Mouse (Mus musculus) frontal cortex, adult 2 months (tissue): ENCODE results near the gene Baiap2l2. TPM values are rescaled to one million over a fixed set of nuclear protein-coding genes. Genes with fewer than 3 reads are reported as not detected.

Source experiments
- DNase-seq, 2 experiments: peaks; one replicate each; pipeline ENCODE4 v3.0.0; 2022; ENCODE audit warnings: low spot score in 1 of 2; ENCODE audit errors: extremely low spot score in 1 of 2
- polyA plus RNA-seq: library from polyadenylated mRNA; depleted of rRNA; stranded (reverse); fragments of >200 nt; gene quantifications from 2 replicates; pipeline ENCODE4 v1.2.3, GENCODE M21; 2012

Baiap2l2 gene
- polyA plus RNA-seq, 1 experiment = 16.6 TPM

DNA sequence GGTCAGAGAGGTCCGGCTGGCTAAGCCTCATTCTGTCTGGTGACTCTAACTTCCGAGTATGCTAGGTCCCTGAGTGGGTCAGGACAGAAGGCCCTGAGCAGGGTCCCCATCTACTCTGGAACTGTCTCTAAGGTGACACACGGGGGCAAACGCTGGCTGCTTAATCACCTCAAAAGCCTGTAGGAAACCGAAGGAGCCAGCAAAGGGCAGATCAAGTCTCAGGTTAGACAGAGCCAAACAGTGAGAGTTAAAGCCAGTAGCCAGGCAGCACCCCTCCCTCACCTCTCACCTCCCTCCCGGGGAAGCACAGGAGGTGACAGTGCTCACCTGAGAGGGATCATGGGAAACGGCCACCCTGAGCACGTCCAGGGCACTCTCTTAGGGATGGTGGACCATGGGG lies 18.4 kb upstream of the Baiap2l2 start:
- DNase-seq = peak in 1 of 2 experiments; percentile 19

DNA sequence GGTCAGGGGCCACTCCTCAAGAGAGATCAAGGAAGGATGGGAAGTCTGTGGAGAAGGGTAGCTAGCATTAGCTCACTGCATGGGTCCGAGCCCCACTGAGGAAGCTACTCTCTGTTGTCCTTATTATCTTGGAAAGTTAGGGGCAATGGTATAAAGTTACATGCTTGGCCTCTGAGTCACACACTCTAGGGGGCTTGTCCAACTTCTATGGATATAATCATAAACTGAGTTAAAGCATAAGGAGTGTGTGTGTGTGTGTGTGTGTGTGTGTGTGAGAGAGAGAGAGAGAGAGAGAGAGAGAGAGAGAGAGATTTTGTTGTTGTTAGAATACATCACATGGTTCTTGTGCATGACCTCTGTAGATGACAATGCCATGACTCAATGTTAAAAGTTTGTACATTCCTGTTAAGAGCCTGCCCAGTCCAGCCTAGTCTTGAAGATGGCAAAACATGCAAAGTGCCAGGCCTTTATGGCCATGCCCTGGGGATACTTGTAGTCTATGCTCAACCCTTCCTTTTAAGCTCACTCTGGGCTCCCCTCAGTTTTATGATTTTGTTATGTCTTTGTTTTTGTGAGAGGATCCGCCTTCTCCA lies 14.3 kb upstream of the Baiap2l2 start:
- DNase-seq = no peak

DNA sequence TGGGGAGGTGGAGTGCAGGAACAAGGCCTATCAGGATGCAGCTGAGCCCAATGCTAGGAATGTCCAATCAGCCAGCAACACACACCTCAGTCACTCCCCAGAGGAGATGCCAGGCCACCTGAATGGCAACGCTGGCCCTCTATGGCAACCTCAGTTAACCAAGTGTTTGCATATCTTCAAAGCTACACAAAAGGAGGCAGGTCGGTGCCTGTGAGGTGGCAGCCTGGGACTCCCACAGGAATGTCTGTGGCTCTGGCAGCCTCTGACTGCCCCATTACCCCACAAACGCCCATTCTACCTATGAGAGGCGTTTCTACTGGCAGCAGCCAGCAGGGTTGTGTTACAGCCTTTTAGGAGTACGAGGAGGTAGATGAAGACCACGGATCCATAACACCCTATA lies 13.2 kb upstream of the Baiap2l2 start:
- DNase-seq = no peak

GRCm38 (mm10) chr15:79292779-79293178 lies 7.4 kb upstream of the Baiap2l2 start:
- DNase-seq = peak in 1 of 2 experiments; percentile 23

GRCm38 (mm10) chr15:79290340-79290739 lies 5.0 kb upstream of the Baiap2l2 start:
- DNase-seq = no peak

DNA sequence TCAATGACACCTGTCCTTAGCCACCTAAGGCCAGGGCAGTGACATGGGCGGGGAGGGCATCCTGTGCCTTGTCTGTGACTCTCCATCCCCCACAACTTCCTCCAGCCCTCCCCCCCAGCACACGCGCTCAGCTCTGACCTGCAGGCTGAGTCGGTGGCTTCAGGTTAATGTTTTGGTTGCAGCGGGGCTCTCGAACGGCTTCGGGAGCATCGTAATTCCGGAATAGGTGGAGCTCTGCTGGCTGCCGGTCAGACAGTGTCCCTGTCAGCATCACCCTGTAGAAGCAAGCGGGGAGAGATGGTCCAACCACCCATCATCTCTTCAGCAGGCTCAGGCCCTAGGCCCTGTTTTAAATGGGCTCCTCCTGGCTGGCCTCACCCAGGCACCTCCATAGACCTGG lies 4.1 kb upstream of the Baiap2l2 start:
- DNase-seq = no peak

DNA sequence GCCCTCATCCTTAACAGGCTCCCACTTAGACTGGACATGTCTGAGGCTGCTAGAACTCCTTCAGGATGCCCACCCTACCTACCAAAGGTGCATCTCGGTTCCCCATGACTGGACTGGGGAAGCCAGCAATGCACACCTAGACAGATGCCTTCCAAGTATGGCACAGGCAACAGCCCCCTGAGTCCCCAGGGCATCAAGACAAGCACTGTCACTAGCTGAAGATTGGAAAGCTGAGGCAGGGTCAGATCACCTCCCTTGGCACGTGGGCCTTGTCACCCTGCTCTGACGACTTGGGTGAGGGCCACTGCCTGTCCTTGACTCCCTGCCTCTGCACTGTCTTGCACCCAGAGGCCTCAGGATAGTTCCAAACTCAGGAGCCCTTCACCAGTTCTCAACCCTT lies 3.0 kb upstream of the Baiap2l2 start:
- no peak for DNase-seq

- DNase-seq = no peak
These were observed 1.8 kb upstream of the Baiap2l2 start for GRCm38 (mm10) chr15:79287091-79287490.

- DNase-seq = no peak
These were observed 804 bp upstream of the Baiap2l2 start for GRCm38 (mm10) chr15:79286141-79286540.

DNA sequence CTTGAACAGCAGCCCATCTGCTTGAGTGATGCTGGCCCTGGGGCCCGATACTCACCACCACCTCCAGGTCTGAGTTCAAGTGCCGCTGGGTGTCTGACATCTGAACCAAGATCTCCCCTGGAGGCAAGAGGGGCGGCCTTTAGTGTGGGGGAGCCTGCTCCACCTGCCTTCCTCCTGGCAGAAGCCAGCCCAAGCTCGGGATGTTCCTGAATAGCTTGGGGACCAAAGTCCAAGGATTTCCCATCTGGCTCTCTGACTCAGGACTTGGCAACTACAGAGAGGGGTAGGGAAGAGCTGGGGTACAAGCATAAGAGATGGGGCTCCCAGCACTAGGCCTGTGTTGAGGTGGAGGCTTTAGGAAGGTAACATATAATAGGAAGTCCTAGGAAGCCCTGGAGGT lies 2.0 kb downstream of the Baiap2l2 start:
- DNase-seq = no peak

DNA sequence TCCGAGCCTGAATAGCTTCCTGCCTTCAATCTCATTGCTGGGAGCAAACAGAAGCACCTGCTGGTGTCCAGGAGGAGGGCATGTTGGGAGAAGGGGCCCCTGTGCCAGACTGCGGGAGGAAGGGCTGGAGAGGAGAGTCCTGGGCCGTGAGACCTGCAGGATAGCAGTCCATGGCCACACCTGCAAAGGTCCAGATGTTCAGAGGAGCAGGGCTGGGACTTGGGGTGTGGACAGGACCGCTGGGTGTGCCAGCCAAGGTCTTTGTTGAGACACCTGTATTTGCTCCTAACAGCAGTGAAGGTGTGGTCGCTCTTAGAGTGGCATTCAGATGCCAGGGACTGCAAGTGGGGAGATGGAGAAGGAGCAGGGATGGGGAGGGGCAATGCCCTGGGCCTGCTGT lies 2.9 kb downstream of the Baiap2l2 start:
- no peak for DNase-seq

- no peak for DNase-seq
These were observed 3.9 kb downstream of the Baiap2l2 start for GRCm38 (mm10) chr15:79281389-79281788.

GRCm38 (mm10) chr15:79280850-79281249 lies 4.5 kb downstream of the Baiap2l2 start:
- no peak for DNase-seq

DNA sequence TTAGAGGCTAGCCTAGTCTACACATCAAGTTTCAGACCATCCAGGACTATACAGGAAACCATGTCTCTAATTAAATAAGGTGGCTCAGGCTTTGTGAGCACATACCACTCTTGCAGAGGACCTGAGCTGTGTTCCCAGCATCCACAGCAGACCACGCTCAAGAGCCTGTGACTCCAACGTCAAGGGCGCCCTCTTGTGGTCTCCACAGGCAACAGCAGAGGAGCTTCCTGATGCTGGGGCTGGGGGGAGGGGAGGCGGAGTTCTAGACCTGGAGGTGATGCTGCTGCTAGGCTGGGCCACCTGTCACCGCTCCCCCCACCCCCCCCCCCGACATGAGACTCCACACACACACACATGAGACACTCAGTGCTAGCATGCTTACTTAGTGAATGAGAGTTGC lies 5.1 kb downstream of the Baiap2l2 start:
- DNase-seq = no peak

DNA sequence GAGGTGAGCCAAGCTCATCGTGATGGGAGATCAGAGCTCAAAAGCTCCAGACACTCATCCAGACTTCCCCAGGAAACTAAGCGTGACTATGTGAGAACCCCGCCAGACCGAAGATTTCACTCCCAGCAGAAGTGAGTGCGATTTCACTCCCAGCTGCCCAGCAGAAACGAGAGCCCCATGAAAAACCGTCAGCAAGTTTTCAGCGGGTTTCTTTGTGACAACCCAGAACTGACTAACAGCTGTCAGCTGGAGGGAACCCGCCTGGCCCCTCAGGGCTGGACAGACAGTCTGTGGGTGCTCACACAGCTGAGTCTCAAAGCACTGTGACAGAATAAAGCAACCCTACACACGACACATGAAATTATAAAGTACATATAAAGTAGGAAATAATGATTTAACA lies 7.6 kb downstream of the Baiap2l2 start:
- no peak for DNase-seq

DNA sequence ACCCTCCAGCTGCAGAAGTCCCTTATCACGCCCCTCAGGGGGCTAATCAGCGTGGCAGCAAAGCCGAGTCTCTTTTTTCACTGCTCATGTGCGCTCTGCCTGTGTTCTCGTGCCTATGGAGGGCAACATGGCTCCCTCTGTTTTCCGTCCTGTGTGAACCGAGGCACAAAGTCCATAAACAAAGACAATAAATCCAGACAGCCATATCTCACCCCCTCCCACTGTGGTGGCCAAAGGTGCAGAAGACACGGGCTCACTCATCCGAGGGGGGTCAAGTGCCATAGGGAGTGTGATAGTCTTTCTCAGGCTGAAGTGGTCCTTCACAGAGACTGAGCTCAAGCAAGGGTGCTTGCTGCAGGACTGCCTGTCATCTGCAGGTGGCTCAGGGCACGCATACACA lies 12.3 kb downstream of the Baiap2l2 start:
- DNase-seq = no peak

GRCm38 (mm10) chr15:79271124-79271746 lies 14.1 kb downstream of the Baiap2l2 start:
- DNase-seq = peak in 1 of 2 experiments; percentile 38

DNA sequence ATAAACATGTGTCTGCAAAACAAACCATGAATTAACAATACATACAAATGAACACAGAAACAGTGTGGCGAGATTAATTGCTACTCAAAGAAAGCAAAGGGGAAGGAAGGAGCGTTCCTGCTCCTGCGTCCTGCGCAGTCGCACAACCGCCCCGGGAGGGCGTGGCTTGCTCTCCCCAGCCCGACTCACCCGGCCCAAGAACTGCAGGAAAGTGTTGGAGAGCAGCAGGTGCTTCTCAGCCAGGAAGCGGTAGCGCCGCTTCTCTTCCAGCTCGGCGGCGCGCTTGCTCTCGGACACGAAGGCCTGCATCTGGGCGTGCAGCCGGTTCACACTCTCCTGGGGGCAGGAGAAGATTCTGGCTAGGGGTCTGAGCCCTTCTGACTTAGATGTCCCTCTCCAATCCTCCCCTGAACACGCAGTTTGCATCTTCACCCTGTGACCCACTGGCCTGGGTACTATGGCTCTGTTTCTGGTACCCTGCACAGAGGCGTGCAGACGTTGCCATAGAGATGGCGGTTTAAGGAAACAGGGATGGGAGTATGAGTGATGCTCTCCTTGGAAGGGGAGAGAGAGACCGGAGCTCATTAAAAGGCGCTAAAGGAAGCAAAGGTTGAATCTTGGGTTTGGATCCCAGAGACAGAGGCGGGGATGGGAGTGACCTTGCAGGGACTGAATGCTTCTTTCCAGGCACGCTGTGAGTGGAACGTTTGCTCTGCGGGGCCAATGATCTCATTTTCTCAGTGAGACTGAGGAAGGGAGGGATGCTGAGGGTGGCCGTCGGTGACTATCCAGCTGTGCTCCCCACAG lies 14.8 kb downstream of the Baiap2l2 start:
- DNase-seq = peak in 1 of 2 experiments; percentile 59

- no peak for DNase-seq
These were observed 16.8 kb downstream of the Baiap2l2 start for GRCm38 (mm10) chr15:79268521-79268920.

DNA sequence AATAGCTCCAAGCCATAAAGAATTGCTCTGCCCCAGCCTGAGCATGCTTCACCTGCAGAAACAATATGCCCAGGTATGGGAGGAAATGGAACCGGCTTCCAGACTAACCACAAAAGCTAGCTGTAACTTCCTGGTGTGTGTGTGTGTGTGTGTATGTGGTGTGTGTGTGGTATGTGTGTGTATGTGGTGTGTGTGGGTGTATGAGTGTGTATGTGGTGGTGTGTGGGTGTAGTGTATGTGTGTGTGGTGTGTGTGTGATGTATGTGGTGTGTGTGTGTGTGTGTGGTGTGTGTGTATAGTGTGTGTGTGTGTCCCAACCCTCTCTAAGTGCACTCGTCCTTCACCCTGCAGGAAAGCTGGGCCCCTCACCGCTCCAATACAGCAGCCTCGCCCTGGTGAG lies 20.0 kb downstream of the Baiap2l2 start:
- DNase-seq = no peak

DNA sequence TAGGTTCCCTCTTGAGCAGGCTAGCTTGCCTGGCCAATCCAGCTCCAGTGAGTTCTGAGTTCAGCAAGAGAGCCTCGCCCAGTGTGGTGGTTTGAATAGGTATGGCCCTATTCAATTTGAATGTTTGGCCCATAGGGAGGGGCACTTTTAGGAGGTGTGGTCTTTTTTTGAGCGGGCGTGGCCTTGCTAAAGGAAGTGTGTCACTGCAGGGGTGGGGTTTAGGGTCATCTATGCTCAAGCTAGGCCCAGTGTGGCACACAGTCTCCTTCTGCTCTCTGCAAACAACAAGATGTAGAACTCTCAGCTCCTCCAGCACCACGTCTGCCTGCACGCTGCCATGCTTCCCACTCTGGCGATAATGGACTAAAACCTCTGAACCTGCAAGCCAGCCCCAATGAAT lies 21.6 kb downstream of the Baiap2l2 start:
- no peak for DNase-seq

- no peak for DNase-seq
These were observed 22.5 kb downstream of the Baiap2l2 start for GRCm38 (mm10) chr15:79262786-79263309.
